Mouse (Mus musculus) liver, embryonic 11.5 days (tissue): ENCODE data around the gene Htra3. TPM values are rescaled to one million over a fixed set of nuclear protein-coding genes. Genes with fewer than 3 reads are reported as not detected.

Source experiments
- ATAC-seq: fragments of 200-750 bp; cut with Nextera tagmentation; replicated peaks from 2 replicates; pipeline ENCODE4 v1.8.0; 2017; ENCODE audit warnings: moderate number of reproducible peaks, mild to moderate bottlenecking, moderate TSS enrichment, moderate library complexity; ENCODE audit not compliant: low FRiP score
- DNase-seq: peaks from one replicate; pipeline ENCODE4 v3.0.0-alpha.2; 2017; ENCODE audit warnings: low spot score
- H3K27ac ChIP-seq: fragments of 300-500 bp; sonication (generic); 2 replicates; pipeline ENCODE4 v1.5.1; 2014; ENCODE audit warnings: mild to moderate bottlenecking, low read depth, low read length, control low read depth
- H3K27me3 ChIP-seq: fragments of 300-500 bp; sonication (generic); replicated peaks from 2 replicates; pipeline ENCODE4 v1.6.1; 2014; ENCODE audit warnings: low read length, mixed read lengths; ENCODE audit not compliant: control insufficient read depth, insufficient read depth
- H3K36me3 ChIP-seq: fragments of 300-500 bp; sonication (generic); 2 replicates; pipeline ENCODE4 v1.6.1; 2014; ENCODE audit warnings: mild to moderate bottlenecking, low read length, moderate library complexity, mixed read lengths; ENCODE audit not compliant: control insufficient read depth, insufficient read depth
- H3K4me1 ChIP-seq: fragments of 300-500 bp; sonication (generic); replicated peaks from 2 replicates; pipeline ENCODE4 v1.6.1; 2014; ENCODE audit warnings: low read length, mixed read lengths; ENCODE audit not compliant: control insufficient read depth, insufficient read depth
- H3K4me2 ChIP-seq: fragments of 300-500 bp; sonication (generic); 2 replicates; pipeline ENCODE4 v1.6.1; 2014; ENCODE audit warnings: mild to moderate bottlenecking, control low read depth, moderate library complexity
- H3K4me3 ChIP-seq: fragments of 300-500 bp; sonication (generic); 2 replicates; pipeline ENCODE4 v1.5.1; 2014; ENCODE audit warnings: low read depth, low read length, control low read depth
- H3K9ac ChIP-seq: fragments of 300-500 bp; sonication (generic); 2 replicates; pipeline ENCODE4 v1.6.1; 2014; ENCODE audit warnings: low read depth, low read length, control low read depth
- H3K9me3 ChIP-seq: fragments of 300-500 bp; sonication (generic); 2 replicates; pipeline ENCODE4 v1.6.1; 2016; ENCODE audit warnings: low read length, inconsistent platforms, mixed read lengths; ENCODE audit not compliant: control insufficient read depth
- WGBS: fragments of 180-500 bp; shearing (Covaris S2); extraction: QIAGEN DNeasy Blood & Tissue Kit; methylation state at CpG from one replicate; pipeline ENCODE4 v1.1.7; 2014; 5-methylcytosine and 5-hydroxymethylcytosine counted together
- polyA plus RNA-seq: library from polyadenylated mRNA; unstranded; fragments of >200 nt; fragmentation: Nextera tagmentation; extraction: Ambion mirVana; gene quantifications from 2 replicates; pipeline ENCODE4 v1.2.1, GENCODE M21; 2014

Htra3 gene
- polyA plus RNA-seq, 1 experiment from 2014 or later, result 2.3 TPM

DNA sequence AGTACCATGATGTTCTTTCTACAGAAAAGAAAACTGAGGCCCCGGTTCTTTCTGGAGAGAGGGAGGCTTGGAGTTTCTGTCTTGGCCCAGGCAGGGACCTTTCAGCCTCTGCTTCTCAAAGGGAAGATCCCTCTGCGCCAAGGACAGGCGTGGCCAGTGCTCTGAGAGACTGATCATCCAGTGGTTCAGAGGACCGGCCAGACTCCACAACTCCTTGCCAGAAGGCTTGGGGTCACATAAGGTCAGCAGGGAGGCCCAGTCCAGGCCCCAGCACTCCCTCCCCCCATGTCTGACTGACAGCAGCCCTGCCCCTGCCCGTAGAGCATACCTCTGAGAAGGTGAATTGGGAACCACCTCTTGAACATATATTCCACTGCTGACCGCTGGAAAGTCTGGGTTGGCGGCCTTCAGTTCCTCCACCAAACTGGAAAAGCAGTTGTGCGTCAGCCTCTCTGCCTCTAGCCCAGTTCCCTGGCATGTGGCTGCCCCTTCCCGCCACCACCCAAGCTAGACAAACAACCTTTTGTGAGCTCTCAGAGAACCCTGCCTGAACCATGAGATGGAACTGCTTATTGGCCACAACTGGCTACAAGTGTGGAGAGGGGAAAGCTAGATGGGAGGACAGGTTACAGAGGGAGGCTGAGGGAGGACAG lies 25.7 kb downstream of the Htra3 start:
- no peaks in the 10 kb centered on the region for H3K4me1 ChIP-seq
- H3K27me3 ChIP-seq, result no peaks in the 10 kb centered on the region
- H3K4me2 ChIP-seq, result no peak overlapping the region
- DNase-seq, result no peak
- WGBS, result 72% methylated on average over 9 of the region's 9 CpGs
- H3K27ac ChIP-seq, result no peak overlapping the region
- H3K9ac ChIP-seq, result no peak overlapping the region
- H3K9me3 ChIP-seq, result no peaks in the 10 kb centered on the region
- no peaks in the 10 kb centered on the region; the same call in 1 of the 2 replicates for H3K36me3 ChIP-seq
- H3K4me3 ChIP-seq, result no peak overlapping the region
- no peak for ATAC-seq

DNA sequence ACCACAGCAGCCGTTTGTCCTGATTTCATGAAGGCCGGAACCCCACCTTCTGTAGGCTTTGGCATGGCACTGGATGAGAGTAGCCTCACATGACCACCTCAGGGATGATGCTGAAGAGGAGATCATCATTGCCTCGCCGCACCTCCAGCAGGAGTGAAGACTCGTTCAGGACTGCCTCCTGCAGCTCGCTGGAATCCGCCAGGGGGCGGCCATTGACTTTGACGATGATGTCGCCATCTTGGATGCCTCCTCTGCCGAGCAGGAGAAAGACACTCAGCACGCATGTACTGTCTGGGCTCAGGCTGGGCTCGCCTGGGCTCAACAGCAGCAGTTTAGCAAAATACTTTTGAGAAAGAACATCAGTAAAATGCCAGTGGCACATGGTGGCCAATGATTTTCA lies 26.7 kb downstream of the Htra3 start:
- Histone ChIP-seq H3K36me3 (no peaks in the 10 kb centered on the region; the same call in 1 of the 2 replicates), H3K4me2 (no peak overlapping the region), H3K9me3 (no peaks in the 10 kb centered on the region), H3K27ac (no peak overlapping the region), H3K4me3 (no peak overlapping the region), H3K9ac (no peak overlapping the region), H3K27me3 (no peaks in the 10 kb centered on the region), H3K4me1 (no peaks in the 10 kb centered on the region)
- DNase-seq, result no peak
- ATAC-seq, result no peak
- WGBS, result 82% methylated on average over 13 of the region's 13 CpGs

DNA sequence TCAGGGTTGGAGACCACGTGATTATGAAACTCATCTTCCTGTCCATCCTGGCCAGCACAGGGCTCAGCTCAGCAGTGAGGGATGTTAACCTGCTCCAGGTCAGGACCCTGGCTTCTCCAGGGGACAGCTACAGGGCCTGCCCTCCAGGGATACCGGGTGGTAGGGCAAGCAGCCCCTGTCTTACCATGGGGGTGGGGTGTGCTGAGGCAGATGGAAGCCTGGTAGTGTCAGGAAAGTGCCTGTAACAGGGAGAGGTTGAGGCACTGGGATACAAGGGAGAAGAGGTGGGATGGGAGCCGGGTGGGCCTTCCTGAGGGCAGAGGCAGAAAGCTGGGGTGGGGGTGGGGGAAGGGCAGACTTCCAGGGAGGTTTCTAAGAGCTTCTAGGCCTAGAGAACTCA lies 27.3 kb downstream of the Htra3 start:
- Histone ChIP-seq H3K4me2 (no peak overlapping the region), H3K27me3 (no peaks in the 10 kb centered on the region), H3K4me3 (no peak overlapping the region), H3K27ac (no peak overlapping the region), H3K9ac (no peak overlapping the region), H3K36me3 (no peaks in the 10 kb centered on the region; the same call in 1 of the 2 replicates), H3K4me1 (no peaks in the 10 kb centered on the region), H3K9me3 (no peaks in the 10 kb centered on the region)
- WGBS, result 65% methylated on average over 3 of the region's 3 CpGs
- no peak for ATAC-seq
- no peak for DNase-seq

GRCm38 (mm10) chr5:35648230-35648629 lies 31.4 kb downstream of the Htra3 start:
- DNase-seq, result no peak
- ATAC-seq, result no peak
- Histone ChIP-seq H3K27ac (no peak overlapping the region), H3K9me3 (no peaks in the 10 kb centered on the region), H3K9ac (no peak overlapping the region), H3K4me2 (no peak overlapping the region), H3K4me1 (no peaks in the 10 kb centered on the region), H3K36me3 (no peaks in the 10 kb centered on the region; the same call in 1 of the 2 replicates), H3K27me3 (no peaks in the 10 kb centered on the region), H3K4me3 (no peak overlapping the region)
- WGBS, result 54% methylated on average over 2 of the region's 2 CpGs

DNA sequence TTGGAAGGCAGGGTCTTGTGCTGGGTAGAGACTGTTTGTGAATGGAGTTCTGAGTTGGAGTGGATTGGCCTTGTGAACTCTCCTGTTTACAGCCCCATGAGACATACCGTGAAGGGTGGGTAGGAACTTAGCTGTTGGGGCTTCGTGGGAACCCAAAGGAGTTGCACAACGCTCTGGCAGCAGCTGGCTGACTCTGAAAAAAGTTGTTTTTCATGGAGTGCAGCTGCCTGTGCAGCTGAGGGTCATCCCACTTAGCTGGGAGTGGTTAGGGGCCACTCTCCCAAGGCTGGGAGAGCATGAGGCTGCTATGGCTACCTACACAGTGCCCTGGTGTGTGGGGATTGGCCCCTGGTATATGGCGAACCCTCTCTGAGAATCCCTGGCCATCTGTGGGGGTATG lies 32.0 kb downstream of the Htra3 start:
- Histone ChIP-seq H3K9ac (no peak overlapping the region), H3K27me3 (no peaks in the 10 kb centered on the region), H3K27ac (no peak overlapping the region), H3K4me1 (no peaks in the 10 kb centered on the region), H3K4me2 (no peak overlapping the region), H3K4me3 (no peak overlapping the region), H3K9me3 (no peaks in the 10 kb centered on the region), H3K36me3 (no peaks in the 10 kb centered on the region; the same call in 1 of the 2 replicates)
- ATAC-seq, result no peak
- WGBS, result 65% methylated on average over 4 of the region's 4 CpGs
- DNase-seq, result no peak

DNA sequence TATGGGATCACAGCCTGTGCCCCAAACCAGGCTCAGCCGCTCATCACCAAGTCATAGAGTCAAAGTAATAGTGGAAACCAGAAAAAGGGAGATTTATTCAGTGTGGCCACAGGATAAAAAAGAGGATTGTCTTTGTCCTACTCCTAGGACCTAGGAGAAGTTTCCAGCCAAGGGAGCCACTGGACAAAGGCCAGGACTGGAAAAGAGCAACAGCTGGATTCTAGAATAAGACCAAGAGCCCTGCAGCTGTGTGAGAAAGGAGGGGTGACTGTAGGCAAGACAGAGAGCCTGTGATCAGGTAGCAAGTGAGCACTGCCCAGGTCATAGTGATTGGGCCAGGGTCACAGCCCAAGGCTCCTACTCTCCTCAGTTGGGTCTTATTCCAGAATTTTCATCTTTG lies 32.7 kb downstream of the Htra3 start:
- Histone ChIP-seq H3K36me3 (no peaks in the 10 kb centered on the region; the same call in 1 of the 2 replicates), H3K9me3 (no peaks in the 10 kb centered on the region), H3K4me1 (no peaks in the 10 kb centered on the region), H3K9ac (no peak overlapping the region), H3K4me3 (no peak overlapping the region), H3K27ac (no peak overlapping the region), H3K27me3 (no peaks in the 10 kb centered on the region), H3K4me2 (no peak overlapping the region)
- DNase-seq, result no peak
- ATAC-seq, result no peak
- WGBS, result 96% methylated on average over 1 of the region's 1 CpGs

DNA sequence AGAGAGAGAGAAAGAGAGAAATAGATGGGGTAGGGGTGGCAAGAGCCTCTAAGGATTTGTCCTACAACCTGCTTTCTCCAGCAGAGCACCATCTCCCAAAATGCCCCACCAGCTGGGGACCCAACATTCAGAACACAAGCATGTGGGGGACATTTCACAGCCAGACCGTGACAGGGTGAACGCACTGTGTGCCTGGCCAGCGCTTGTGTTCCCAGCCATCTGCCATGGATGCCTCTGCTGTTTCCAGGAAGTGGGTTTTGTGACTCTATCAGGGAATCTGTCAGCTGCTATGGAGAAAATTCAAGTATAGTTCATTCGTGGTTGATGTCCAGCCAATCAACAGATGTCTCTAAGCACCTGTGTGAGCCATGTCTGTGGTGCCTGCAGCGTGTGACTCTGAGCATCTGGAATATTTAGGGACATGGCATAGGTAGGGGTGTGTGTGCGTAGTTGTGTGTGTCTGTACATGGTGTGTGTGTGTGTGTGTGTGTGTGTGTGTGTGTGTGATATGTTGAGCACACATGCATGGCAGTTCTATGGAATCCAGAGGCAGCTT lies 33.6 kb downstream of the Htra3 start:
- Histone ChIP-seq H3K27ac (no peak overlapping the region), H3K27me3 (no peaks in the 10 kb centered on the region), H3K4me2 (no peak overlapping the region), H3K4me3 (no peak overlapping the region), H3K9ac (no peak overlapping the region), H3K9me3 (no peaks in the 10 kb centered on the region), H3K4me1 (no peaks in the 10 kb centered on the region), H3K36me3 (no peaks in the 10 kb centered on the region)
- ATAC-seq, result no peak
- no peak for DNase-seq
- 70% methylated on average over 6 of the region's 6 CpGs for WGBS

GRCm38 (mm10) chr5:35644082-35644481 lies 35.5 kb downstream of the Htra3 start:
- Histone ChIP-seq H3K9ac (no peak overlapping the region), H3K27me3 (no peaks in the 10 kb centered on the region), H3K4me2 (no peak overlapping the region), H3K4me3 (no peak overlapping the region), H3K9me3 (no peaks in the 10 kb centered on the region), H3K36me3 (no peaks in the 10 kb centered on the region), H3K27ac (no peak overlapping the region), H3K4me1 (no peaks in the 10 kb centered on the region)
- no peak for DNase-seq
- ATAC-seq, result no peak
- 57% methylated on average over 4 of the region's 4 CpGs for WGBS

- 83% methylated on average over 9 of the region's 9 CpGs for WGBS
- Histone ChIP-seq H3K9ac (no peak overlapping the region), H3K27ac (no peak overlapping the region)
Observed at GRCm38 (mm10) chr5:35643401-35644048, 36.1 kb downstream of the Htra3 start.

More at GRCm38 (mm10) chr5:35643401-35644048, 36.1 kb downstream of the Htra3 start:
- DNase-seq (no peak), ATAC-seq (no peak)
- Histone ChIP-seq H3K9me3 (no peaks in the 10 kb centered on the region), H3K4me3 (no peak overlapping the region), H3K27me3 (no peaks in the 10 kb centered on the region), H3K36me3 (no peaks in the 10 kb centered on the region), H3K4me2 (no peak overlapping the region), H3K4me1 (no peaks in the 10 kb centered on the region)
